Mouse (Mus musculus): ENCODE results near the gene Fam166a. TPM values are rescaled to one million over a fixed set of nuclear protein-coding genes. Genes with fewer than 3 reads are reported as not detected.

The Fam166a gene
- polyA plus RNA-seq, 1 experiment from 2014 or later, result 0.62 TPM

- Histone ChIP-seq H3K27me3 (ENCODE audit: low read depth, poor library complexity, severe bottlenecking) (peaks cover 25% of the 10 kb centered on the region), H3K4me1 (peaks cover 51% of the 10 kb centered on the region), H3K9me3 (replicated peaks) (no peaks in the 10 kb centered on the region), H3K27ac (replicated peaks) (peak within 1 kb of the TSS; percentile 73), H3K4me3 (peak within 1 kb of the TSS; percentile 79), H3K36me3 (no peaks in the 10 kb centered on the region)
- DNase-seq (ENCODE audit: low spot score), result peak; percentile 91
- under 1% methylated on average over 39 of the region's 39 CpGs for WGBS
These were observed 43.8 kb downstream of the Fam166a start, which contains the start of gene Tprn for GRCm38 (mm10) chr2:25262291-25262767. Gene Tprn (plus strand): TSS chr2:25262618.

GRCm38 (mm10) chr2:25262795-25263622, 44.5 kb downstream of the Fam166a start:
- no peak for DNase-seq (ENCODE audit: low spot score)
- Histone ChIP-seq H3K4me3 (peak overlapping the region; percentile 79), H3K9me3 (replicated peaks) (no peaks in the 10 kb centered on the region), H3K27ac (replicated peaks) (peak overlapping the region; percentile 73), H3K27me3 (ENCODE audit: low read depth, poor library complexity, severe bottlenecking) (peaks cover 25% of the 10 kb centered on the region), H3K4me1 (peaks cover 52% of the 10 kb centered on the region), H3K36me3 (peaks cover 4% of the 10 kb centered on the region; the same call in 1 of the 2 replicates)
- WGBS, result under 1% methylated on average over 80 of the region's 82 CpGs

GRCm38 (mm10) chr2:25263623-25264285, 45.2 kb downstream of the Fam166a start:
- H3K27me3 ChIP-seq (ENCODE audit: low read depth, poor library complexity, severe bottlenecking), result peaks cover 25% of the 10 kb centered on the region
- H3K36me3 ChIP-seq, result peaks cover 11% of the 10 kb centered on the region
- DNase-seq (ENCODE audit: low spot score), result no peak
- H3K27ac ChIP-seq (replicated peaks), result no peak overlapping the region
- 21% methylated on average over 12 of the region's 12 CpGs for WGBS
- H3K4me3 ChIP-seq, result peak overlapping the region; percentile 79
- no peaks in the 10 kb centered on the region for H3K9me3 ChIP-seq (replicated peaks)
- H3K4me1 ChIP-seq, result peaks cover 52% of the 10 kb centered on the region

GRCm38 (mm10) chr2:25264286-25264660, 45.7 kb downstream of the Fam166a start:
- H3K36me3 ChIP-seq, result peaks cover 17% of the 10 kb centered on the region
- WGBS, result 81% methylated on average over 5 of the region's 5 CpGs
- peaks cover 52% of the 10 kb centered on the region for H3K4me1 ChIP-seq

GRCm38 (mm10) chr2:25264851-25265250, 46.3 kb downstream of the Fam166a start:
- no peak for DNase-seq (ENCODE audit: low spot score)
- peaks cover 52% of the 10 kb centered on the region for H3K4me1 ChIP-seq
- H3K9me3 ChIP-seq (replicated peaks), result no peaks in the 10 kb centered on the region
- H3K27me3 ChIP-seq (ENCODE audit: low read depth, poor library complexity, severe bottlenecking), result peaks cover 25% of the 10 kb centered on the region
- H3K36me3 ChIP-seq, result peaks cover 22% of the 10 kb centered on the region
- WGBS, result 80% methylated on average over 3 of the region's 3 CpGs
- H3K4me3 ChIP-seq, result peak overlapping the region; percentile 16; the same call in 1 of the 2 replicates
- H3K27ac ChIP-seq (replicated peaks), result no peak overlapping the region

More at GRCm38 (mm10) chr2:25264286-25264660, 45.7 kb downstream of the Fam166a start:
- peak overlapping the region; percentile 79 for H3K4me3 ChIP-seq
- no peak overlapping the region for H3K27ac ChIP-seq (replicated peaks)
- DNase-seq (ENCODE audit: low spot score), result no peak
- H3K27me3 ChIP-seq (ENCODE audit: low read depth, poor library complexity, severe bottlenecking), result peaks cover 25% of the 10 kb centered on the region
- H3K9me3 ChIP-seq (replicated peaks), result no peaks in the 10 kb centered on the region

GRCm38 (mm10) chr2:25265897-25266656, 47.5 kb downstream of the Fam166a start:
- Histone ChIP-seq H3K36me3 (peaks cover 35% of the 10 kb centered on the region), H3K27ac (replicated peaks) (no peak overlapping the region), H3K9me3 (replicated peaks) (no peaks in the 10 kb centered on the region), H3K4me1 (peaks cover 58% of the 10 kb centered on the region), H3K27me3 (ENCODE audit: low read depth, poor library complexity, severe bottlenecking) (peaks cover 25% of the 10 kb centered on the region), H3K4me3 (peak overlapping the region; percentile 14; the same call in 1 of the 2 replicates)
- DNase-seq (ENCODE audit: low spot score), result no peak
- WGBS, result 76% methylated on average over 6 of the region's 6 CpGs

GRCm38 (mm10) chr2:25266720-25267119, 48.2 kb downstream of the Fam166a start:
- WGBS, result 71% methylated on average over 2 of the region's 2 CpGs
- peak overlapping the region; percentile 14; the same call in 1 of the 2 replicates for H3K4me3 ChIP-seq

GRCm38 (mm10) chr2:25267241-25267640, 48.7 kb downstream of the Fam166a start:
- Histone ChIP-seq H3K27ac (replicated peaks) (no peak overlapping the region), H3K4me1 (peaks cover 59% of the 10 kb centered on the region)

More at GRCm38 (mm10) chr2:25266720-25267119, 48.2 kb downstream of the Fam166a start:
- H3K4me1 ChIP-seq, result peaks cover 63% of the 10 kb centered on the region
- DNase-seq (ENCODE audit: low spot score), result no peak
- peaks cover 36% of the 10 kb centered on the region for H3K36me3 ChIP-seq
- no peaks in the 10 kb centered on the region for H3K9me3 ChIP-seq (replicated peaks)
- no peak overlapping the region for H3K27ac ChIP-seq (replicated peaks)
- H3K27me3 ChIP-seq (ENCODE audit: low read depth, poor library complexity, severe bottlenecking), result peaks cover 25% of the 10 kb centered on the region

GRCm38 (mm10) chr2:25267746-25268309, 49.3 kb downstream of the Fam166a start:
- H3K4me3 ChIP-seq, result no peak overlapping the region
- H3K4me1 ChIP-seq, result peaks cover 58% of the 10 kb centered on the region
- peaks cover 24% of the 10 kb centered on the region for H3K27me3 ChIP-seq (ENCODE audit: low read depth, poor library complexity, severe bottlenecking)
- 75% methylated on average over 4 of the region's 4 CpGs for WGBS
- no peak for DNase-seq (ENCODE audit: low spot score)
- no peaks in the 10 kb centered on the region for H3K9me3 ChIP-seq (replicated peaks)
- peaks cover 36% of the 10 kb centered on the region for H3K36me3 ChIP-seq
- no peak overlapping the region for H3K27ac ChIP-seq (replicated peaks)

More at GRCm38 (mm10) chr2:25267241-25267640, 48.7 kb downstream of the Fam166a start:
- Histone ChIP-seq H3K36me3 (peaks cover 36% of the 10 kb centered on the region), H3K9me3 (replicated peaks) (no peaks in the 10 kb centered on the region), H3K27me3 (ENCODE audit: low read depth, poor library complexity, severe bottlenecking) (peaks cover 25% of the 10 kb centered on the region), H3K4me3 (no peak overlapping the region)
- no peak for DNase-seq (ENCODE audit: low spot score)

Other genes with a start within 250 kb of the Fam166a start
- 139 and 143 TPM in 2 replicates for gene Mrpl41, start 243.6 kb upstream of the Fam166a start, polyA plus RNA-seq (2016; fragmentation: Nextera tagmentation; extraction: Ambion mirVana)
- gene Pnpla7, start 242.7 kb upstream of the Fam166a start, polyA plus RNA-seq (2016; fragmentation: Nextera tagmentation; extraction: Ambion mirVana), result 5.0 and 5.3 TPM in 2 replicates
- 66.4 and 84.9 TPM in 2 replicates for gene Nsmf, start 164.4 kb upstream of the Fam166a start, polyA plus RNA-seq (2016; fragmentation: Nextera tagmentation; extraction: Ambion mirVana)
- gene Entpd8, start 138.4 kb upstream of the Fam166a start, polyA plus RNA-seq (2016; fragmentation: Nextera tagmentation; extraction: Ambion mirVana), result not detected in 2 replicates
- 0.09 TPM in 1 of 2 replicates, not detected in the other for gene Noxa1, start 123.6 kb upstream of the Fam166a start, polyA plus RNA-seq (2016; fragmentation: Nextera tagmentation; extraction: Ambion mirVana)
- gene Nrarp, start 38.0 kb upstream of the Fam166a start, polyA plus RNA-seq (2016; fragmentation: Nextera tagmentation; extraction: Ambion mirVana), result 65.8 and 74.1 TPM in 2 replicates
- gene Tor4a, start 21.9 kb upstream of the Fam166a start, polyA plus RNA-seq (2016; fragmentation: Nextera tagmentation; extraction: Ambion mirVana), result 1.3 and 1.9 TPM in 2 replicates
- gene Nelfb, start 7.3 kb upstream of the Fam166a start, polyA plus RNA-seq (2016; fragmentation: Nextera tagmentation; extraction: Ambion mirVana), result 131 and 140 TPM in 2 replicates
- not detected in 2 replicates for gene Stpg3, start 4.1 kb upstream of the Fam166a start, polyA plus RNA-seq (2016; fragmentation: Nextera tagmentation; extraction: Ambion mirVana)
- 682 and 743 TPM in 2 replicates for gene Tubb4b, start 6.0 kb downstream of the Fam166a start, polyA plus RNA-seq (2016; fragmentation: Nextera tagmentation; extraction: Ambion mirVana)
- gene Slc34a3, start 15.6 kb downstream of the Fam166a start, polyA plus RNA-seq (2016; fragmentation: Nextera tagmentation; extraction: Ambion mirVana), result not detected in 2 replicates
- gene Rnf224, start 18.0 kb downstream of the Fam166a start, polyA plus RNA-seq (2016; fragmentation: Nextera tagmentation; extraction: Ambion mirVana), result not detected in 2 replicates
- 28.3 and 32.0 TPM in 2 replicates for gene Rnf208, start 23.5 kb downstream of the Fam166a start, polyA plus RNA-seq (2016; fragmentation: Nextera tagmentation; extraction: Ambion mirVana)
- gene Cysrt1, start 23.7 kb downstream of the Fam166a start, polyA plus RNA-seq (2016; fragmentation: Nextera tagmentation; extraction: Ambion mirVana), result 0.21 and 0.22 TPM in 2 replicates
- gene AL732309.1, start 28.1 kb downstream of the Fam166a start, polyA plus RNA-seq (2016; fragmentation: Nextera tagmentation; extraction: Ambion mirVana), result 7.2 and 8.6 TPM in 2 replicates
- gene Tmem203, start 36.7 kb downstream of the Fam166a start, polyA plus RNA-seq (2016; fragmentation: Nextera tagmentation; extraction: Ambion mirVana), result 19.1 and 20.2 TPM in 2 replicates
- 7.5 and 7.8 TPM in 2 replicates for gene Tprn, start 43.9 kb downstream of the Fam166a start, polyA plus RNA-seq (2016; fragmentation: Nextera tagmentation; extraction: Ambion mirVana)
- 243 and 252 TPM in 2 replicates for gene Ssna1, start 53.7 kb downstream of the Fam166a start, polyA plus RNA-seq (2016; fragmentation: Nextera tagmentation; extraction: Ambion mirVana)
- gene Anapc2, start 53.7 kb downstream of the Fam166a start, polyA plus RNA-seq (2016; fragmentation: Nextera tagmentation; extraction: Ambion mirVana), result 141 and 153 TPM in 2 replicates
- gene Tmem210, start 69.4 kb downstream of the Fam166a start, polyA plus RNA-seq (2016; fragmentation: Nextera tagmentation; extraction: Ambion mirVana), result not detected in 2 replicates
- not detected in 2 replicates for gene Lrrc26, start 71.2 kb downstream of the Fam166a start, polyA plus RNA-seq (2016; fragmentation: Nextera tagmentation; extraction: Ambion mirVana)
- gene Grin1, start 100.4 kb downstream of the Fam166a start, polyA plus RNA-seq (2016; fragmentation: Nextera tagmentation; extraction: Ambion mirVana), result 1.5 and 1.8 TPM in 2 replicates
- 55.6 and 62.8 TPM in 2 replicates for gene Man1b1, start 113.6 kb downstream of the Fam166a start, polyA plus RNA-seq (2016; fragmentation: Nextera tagmentation; extraction: Ambion mirVana)
- gene Dpp7, start 137.6 kb downstream of the Fam166a start, polyA plus RNA-seq (2016; fragmentation: Nextera tagmentation; extraction: Ambion mirVana), result 16.2 and 20.2 TPM in 2 replicates
- 6.0 and 8.4 TPM in 2 replicates for gene Uap1l1, start 146.9 kb downstream of the Fam166a start, polyA plus RNA-seq (2016; fragmentation: Nextera tagmentation; extraction: Ambion mirVana)
- 73.4 and 86.4 TPM in 2 replicates for gene Sapcd2, start 153.6 kb downstream of the Fam166a start, polyA plus RNA-seq (2016; fragmentation: Nextera tagmentation; extraction: Ambion mirVana)
- gene Entpd2, start 177.1 kb downstream of the Fam166a start, polyA plus RNA-seq (2016; fragmentation: Nextera tagmentation; extraction: Ambion mirVana), result 0.26 TPM in 1 of 2 replicates, not detected in the other
- 80.6 and 125 TPM in 2 replicates for gene Npdc1, start 180.6 kb downstream of the Fam166a start, polyA plus RNA-seq (2016; fragmentation: Nextera tagmentation; extraction: Ambion mirVana)
- not detected in 2 replicates for gene Fut7, start 204.5 kb downstream of the Fam166a start, polyA plus RNA-seq (2016; fragmentation: Nextera tagmentation; extraction: Ambion mirVana)
- 6.2 and 8.1 TPM in 2 replicates for gene Abca2, start 210.0 kb downstream of the Fam166a start, polyA plus RNA-seq (2016; fragmentation: Nextera tagmentation; extraction: Ambion mirVana)
- 1.1 and 1.9 TPM in 2 replicates for gene Clic3, start 238.1 kb downstream of the Fam166a start, polyA plus RNA-seq (2016; fragmentation: Nextera tagmentation; extraction: Ambion mirVana)
- 17.4 and 26.4 TPM in 2 replicates for gene Paxx, start 242.3 kb downstream of the Fam166a start, polyA plus RNA-seq (2016; fragmentation: Nextera tagmentation; extraction: Ambion mirVana)

Data from midbrain, embryonic 10.5 days (tissue).